Mouse (Mus musculus) neural tube, embryonic 15.5 days (tissue): ENCODE measurements around the gene Cd59a. TPM values are rescaled to one million over a fixed set of nuclear protein-coding genes. Genes with fewer than 3 reads are reported as not detected.
"Not testable (repeated sequence)": the region's sequence is repeated elsewhere in the genome, so short reads cannot be mapped to it uniquely, and the experiment has no call there.

ENCODE experiments used
- ATAC-seq: fragments of 200-750 bp; cut with Nextera tagmentation; 2 replicates; pipeline ENCODE4 v1.8.0; 2017; ENCODE audit warnings: mild to moderate bottlenecking, moderate TSS enrichment, moderate library complexity; ENCODE audit not compliant: low FRiP score
- H3K27ac ChIP-seq: fragments of 300-500 bp; sonication (generic); replicated peaks from 2 replicates; pipeline ENCODE4 v1.5.1; 2015; ENCODE audit warnings: mild to moderate bottlenecking, inconsistent platforms
- H3K27me3 ChIP-seq: fragments of 300-500 bp; sonication (generic); replicated peaks from 2 replicates; pipeline ENCODE4 v1.6.1; 2015; ENCODE audit warnings: inconsistent platforms
- H3K36me3 ChIP-seq: fragments of 300-500 bp; sonication (generic); 2 replicates; pipeline ENCODE4 v1.6.1; 2015; ENCODE audit warnings: inconsistent platforms
- H3K4me1 ChIP-seq: fragments of 300-500 bp; sonication (generic); 2 replicates; pipeline ENCODE4 v1.6.1; 2015; ENCODE audit warnings: inconsistent platforms
- H3K4me2 ChIP-seq: fragments of 300-500 bp; sonication (generic); 2 replicates; pipeline ENCODE4 v1.6.1; 2015; ENCODE audit warnings: inconsistent platforms, mild to moderate bottlenecking, moderate library complexity
- H3K4me3 ChIP-seq: fragments of 300-500 bp; sonication (generic); replicated peaks from 2 replicates; pipeline ENCODE4 v1.5.1; 2015; ENCODE audit warnings: mild to moderate bottlenecking, inconsistent platforms
- H3K9ac ChIP-seq: fragments of 300-500 bp; sonication (generic); replicated peaks from 2 replicates; pipeline ENCODE4 v1.6.1; 2015; ENCODE audit warnings: mild to moderate bottlenecking, inconsistent platforms
- H3K9me3 ChIP-seq: fragments of 300-500 bp; sonication (generic); replicated peaks from 2 replicates; pipeline ENCODE4 v1.6.1; 2016; ENCODE audit warnings: inconsistent platforms
- WGBS: fragments of 180-500 bp; shearing (Covaris S2); methylation state at CpG from one replicate; pipeline ENCODE4 v1.1.7; 2015; ENCODE audit warnings: mixed read lengths; 5-methylcytosine and 5-hydroxymethylcytosine counted together
- polyA plus RNA-seq: library from polyadenylated mRNA; unstranded; fragments of >200 nt; fragmentation: Nextera tagmentation; extraction: Ambion mirVana; gene quantifications from 2 replicates; pipeline ENCODE4 v1.2.1, GENCODE M21; 2015

Gene Cd59a
- 16.7 and 19.3 TPM in 2 replicates for polyA plus RNA-seq

GRCm38 (mm10) chr2:104095741-104096213 is at the start of gene Cd59a:
Gene Cd59a (plus strand): TSS chr2:104095801.
- H3K9me3 ChIP-seq = no peaks in the 10 kb centered on the region
- H3K4me1 ChIP-seq = peaks cover 10% of the 10 kb centered on the region; the same call in 1 of the 2 replicates
- peak within 1 kb of the TSS; percentile 56 for H3K4me2 ChIP-seq
- no peaks in the 10 kb centered on the region for H3K27me3 ChIP-seq
- H3K4me3 ChIP-seq = peak within 1 kb of the TSS; percentile 43
- WGBS = 6% methylated on average over 15 of the region's 15 CpGs
- peak within 1 kb of the TSS; percentile 30 for H3K9ac ChIP-seq
- H3K36me3 ChIP-seq = no peaks in the 10 kb centered on the region
- peak within 1 kb of the TSS; percentile 57 for H3K27ac ChIP-seq
- peak; percentile 90 for ATAC-seq

GRCm38 (mm10) chr2:104058381-104058780 is 37.2 kb upstream of the Cd59a start:
- no peak overlapping the region for H3K4me3 ChIP-seq
- no peak overlapping the region for H3K27ac ChIP-seq
- ATAC-seq = no peak
- no peak overlapping the region for H3K9ac ChIP-seq
- no peaks in the 10 kb centered on the region for H3K9me3 ChIP-seq
- peaks cover 50% of the 10 kb centered on the region for H3K36me3 ChIP-seq
- no peak overlapping the region for H3K4me2 ChIP-seq
- H3K27me3 ChIP-seq = no peaks in the 10 kb centered on the region
- 94% methylated on average over 1 of the region's 1 CpGs for WGBS
- no peaks in the 10 kb centered on the region for H3K4me1 ChIP-seq

GRCm38 (mm10) chr2:104058954-104059353 is 36.6 kb upstream of the Cd59a start:
- no peak for ATAC-seq
- Histone ChIP-seq H3K4me3 (no peak overlapping the region), H3K4me1 (no peaks in the 10 kb centered on the region), H3K4me2 (no peak overlapping the region), H3K9ac (no peak overlapping the region), H3K27ac (no peak overlapping the region), H3K36me3 (peaks cover 47% of the 10 kb centered on the region), H3K27me3 (no peaks in the 10 kb centered on the region), H3K9me3 (no peaks in the 10 kb centered on the region)
- WGBS = 96% methylated on average over 4 of the region's 4 CpGs

GRCm38 (mm10) chr2:104059786-104060185 is 35.8 kb upstream of the Cd59a start:
- H3K9me3 ChIP-seq = no peaks in the 10 kb centered on the region
- H3K36me3 ChIP-seq = peaks cover 39% of the 10 kb centered on the region
- no peak overlapping the region for H3K9ac ChIP-seq

GRCm38 (mm10) chr2:104060996-104061395 is 34.6 kb upstream of the Cd59a start:
- WGBS = 98% methylated on average over 6 of the region's 6 CpGs
- H3K9me3 ChIP-seq = no peaks in the 10 kb centered on the region
- no peak overlapping the region for H3K9ac ChIP-seq

More at GRCm38 (mm10) chr2:104059786-104060185, 35.8 kb upstream of the Cd59a start:
- no peak for ATAC-seq
- Histone ChIP-seq H3K4me2 (no peak overlapping the region), H3K4me1 (no peaks in the 10 kb centered on the region), H3K4me3 (no peak overlapping the region), H3K27me3 (no peaks in the 10 kb centered on the region), H3K27ac (no peak overlapping the region)
- 83% methylated on average over 10 of the region's 10 CpGs for WGBS

GRCm38 (mm10) chr2:104062665-104063064 is 32.9 kb upstream of the Cd59a start:
- Histone ChIP-seq H3K27ac (no peak overlapping the region), H3K27me3 (no peaks in the 10 kb centered on the region), H3K4me2 (no peak overlapping the region), H3K4me1 (no peaks in the 10 kb centered on the region), H3K4me3 (no peak overlapping the region), H3K9me3 (no peaks in the 10 kb centered on the region), H3K9ac (no peak overlapping the region), H3K36me3 (peaks cover 32% of the 10 kb centered on the region)
- ATAC-seq = no peak

More at GRCm38 (mm10) chr2:104060996-104061395, 34.6 kb upstream of the Cd59a start:
- Histone ChIP-seq H3K36me3 (peaks cover 32% of the 10 kb centered on the region), H3K4me1 (no peaks in the 10 kb centered on the region), H3K4me2 (no peak overlapping the region), H3K27me3 (no peaks in the 10 kb centered on the region), H3K4me3 (no peak overlapping the region), H3K27ac (no peak overlapping the region)
- ATAC-seq = no peak

GRCm38 (mm10) chr2:104064152-104064551 is 31.4 kb upstream of the Cd59a start:
- Histone ChIP-seq H3K27ac (no peak overlapping the region), H3K4me1 (no peaks in the 10 kb centered on the region), H3K9me3 (no peaks in the 10 kb centered on the region), H3K36me3 (peaks cover 27% of the 10 kb centered on the region), H3K9ac (no peak overlapping the region), H3K4me3 (no peak overlapping the region), H3K27me3 (no peaks in the 10 kb centered on the region), H3K4me2 (no peak overlapping the region)
- WGBS = 92% methylated on average over 2 of the region's 2 CpGs
- ATAC-seq = no peak

GRCm38 (mm10) chr2:104065526-104065925 is 30.1 kb upstream of the Cd59a start, which contains the start of gene Gm10912:
Gene Gm10912 (plus strand): TSS chr2:104065826.
- not testable (repeated sequence) for ATAC-seq, H3K9ac ChIP-seq, H3K4me2 ChIP-seq, H3K27me3 ChIP-seq, H3K9me3 ChIP-seq, H3K4me1 ChIP-seq, H3K27ac ChIP-seq, H3K4me3 ChIP-seq
- 96% methylated on average over 5 of the region's 6 CpGs for WGBS
- H3K36me3 ChIP-seq = peaks cover 17% of the 10 kb centered on the region; the same call in 1 of the 2 replicates

- WGBS = 74% methylated on average over 7 of the region's 7 CpGs
- H3K4me1 ChIP-seq, H3K27me3 ChIP-seq, H3K36me3 ChIP-seq, H3K4me3 ChIP-seq, H3K9ac ChIP-seq, H3K9me3 ChIP-seq, ATAC-seq, H3K4me2 ChIP-seq, H3K27ac ChIP-seq: not testable (repeated sequence)
Measured at GRCm38 (mm10) chr2:104068450-104068849, 27.2 kb upstream of the Cd59a start, which contains the start of gene Gm10799. Gene Gm10799 (minus strand): TSS chr2:104068550.

GRCm38 (mm10) chr2:104069704-104070185 is 25.9 kb upstream of the Cd59a start, which contains the start of gene Cd59b:
Gene Cd59b (plus strand): TSS chr2:104069849.
- peak; percentile 83 for ATAC-seq
- no peaks in the 10 kb centered on the region for H3K27me3 ChIP-seq
- peaks cover 9% of the 10 kb centered on the region for H3K4me1 ChIP-seq
- H3K9ac ChIP-seq = 0 out of 2 replicates have a peak within 1 kb of the TSS, but pooled peaks have one; percentile 5
- no peak within 1 kb of the TSS for H3K27ac ChIP-seq
- WGBS = 8% methylated on average over 13 of the region's 13 CpGs
- H3K4me3 ChIP-seq = peak within 1 kb of the TSS; percentile 39
- H3K9me3 ChIP-seq = no peaks in the 10 kb centered on the region
- H3K4me2 ChIP-seq = peak within 1 kb of the TSS; percentile 62
- H3K36me3 ChIP-seq = no peaks in the 10 kb centered on the region

GRCm38 (mm10) chr2:104078285-104078684 is 17.3 kb upstream of the Cd59a start:
- not testable (repeated sequence) for H3K9me3 ChIP-seq, H3K36me3 ChIP-seq, ATAC-seq, H3K9ac ChIP-seq, H3K27me3 ChIP-seq, H3K27ac ChIP-seq, H3K4me3 ChIP-seq, H3K4me1 ChIP-seq, H3K4me2 ChIP-seq
- WGBS = 79% methylated on average over 5 of the region's 5 CpGs

- not testable (repeated sequence) for H3K9ac ChIP-seq, H3K4me1 ChIP-seq, H3K4me2 ChIP-seq, H3K4me3 ChIP-seq, H3K27me3 ChIP-seq, H3K27ac ChIP-seq, H3K36me3 ChIP-seq, ATAC-seq, H3K9me3 ChIP-seq
- WGBS = no CpG with 5 or more reads among the region's 1 CpGs
Measured at GRCm38 (mm10) chr2:104081436-104082050, 14.1 kb upstream of the Cd59a start.
